ENCODE assay signal across 7 mouse cellular contexts in genomic region chrX:36816368-36816899, GRCm38 (mm10). TPM values are rescaled to one million over a fixed set of nuclear protein-coding genes. Genes with fewer than 3 reads are reported as not detected.
DNase-seq lines count a peak whose midpoint lies in the region; ATAC-seq and TF ChIP-seq lines count a peak whose summit lies in the region.

No protein-coding gene starts in this region.

- no peak overlapping the region for H3K9ac ChIP-seq in lung, embryonic 14.5 days
- H3K9ac ChIP-seq in forebrain, embryonic 13.5 days = 0 out of 2 replicates have a peak overlapping the region, but pooled peaks have one; percentile 22
- H3K9ac ChIP-seq in limb, embryonic 13.5 days = no peak overlapping the region
- no peak overlapping the region for H3K9ac ChIP-seq in stomach, embryonic 15.5 days

- no peak overlapping the region; the same call in 1 of the 2 replicates for H3K4me3 ChIP-seq in lung, embryonic 14.5 days (ENCODE audit: low read depth, low read length)
- no peak overlapping the region for H3K4me3 ChIP-seq in forebrain, embryonic 13.5 days
- no peak overlapping the region for H3K4me3 ChIP-seq in limb, embryonic 13.5 days
- H3K4me3 ChIP-seq in stomach, embryonic 15.5 days (replicated peaks) = no peak overlapping the region

- H3K4me1 ChIP-seq in lung, embryonic 14.5 days (ENCODE audit: insufficient read depth) = no peaks in the 10 kb centered on the region
- peaks cover 10% of the 10 kb centered on the region for H3K4me1 ChIP-seq in forebrain, embryonic 13.5 days
- 0 out of 2 replicates have a peak, but pooled peaks cover 3% of the 10 kb centered on the region for H3K4me1 ChIP-seq in limb, embryonic 13.5 days
- no peaks in the 10 kb centered on the region for H3K4me1 ChIP-seq in stomach, embryonic 15.5 days

- WGBS in lung, embryonic 14.5 days = 27% methylated on average over 8 of the region's 8 CpGs
- whole genome bisulfite sequencing in forebrain, embryonic 13.5 days = 28% methylated on average over 8 of the region's 8 CpGs
- WGBS in limb, embryonic 13.5 days = 28% methylated on average over 8 of the region's 8 CpGs
- 33% methylated on average over 8 of the region's 8 CpGs for WGBS in stomach, embryonic 15.5 days

- DNase-seq in lung, embryonic 14.5 days = no peak
- DNase-seq in lung, postnatal 36 days = no peak
- DNase-seq in adipocyte (ENCODE audit: low spot score) = no peak
- DNase-seq in left cerebral cortex, adult 18-20 months (ENCODE audit: low spot score in 2 of 2) = no peak

- no peak for TF ChIP-seq CTCF in lung, embryonic 14.5 days (IDR thresholded peaks at IDR 0.05; ENCODE audit: low read depth)

- H3K27me3 ChIP-seq in lung, embryonic 14.5 days (ENCODE audit: insufficient read depth, low read length) = no peaks in the 10 kb centered on the region
- H3K27me3 ChIP-seq in forebrain, embryonic 13.5 days = no peaks in the 10 kb centered on the region
- no peaks in the 10 kb centered on the region for H3K27me3 ChIP-seq in limb, embryonic 13.5 days
- no peaks in the 10 kb centered on the region for H3K27me3 ChIP-seq in stomach, embryonic 15.5 days (replicated peaks)

- peak; percentile 32 for ATAC-seq in lung, embryonic 14.5 days (ENCODE audit: insufficient read depth)
- peak; percentile 58 for ATAC-seq in forebrain, embryonic 13.5 days
- no peak for ATAC-seq in limb, embryonic 13.5 days (ENCODE audit: low FRiP score, low read depth)
- no peak for ATAC-seq in stomach, embryonic 15.5 days (ENCODE audit: insufficient read depth, low FRiP score, low read depth)

- peak overlapping the region; percentile 67; the same call in 1 of the 2 replicates for H3K27ac ChIP-seq in lung, embryonic 14.5 days (ENCODE audit: low read depth)
- H3K27ac ChIP-seq in forebrain, embryonic 13.5 days = peak overlapping the region; percentile 84
- no peak overlapping the region for H3K27ac ChIP-seq in limb, embryonic 13.5 days
- H3K27ac ChIP-seq in stomach, embryonic 15.5 days = peak overlapping the region; percentile 48; the same call in 1 of the 2 replicates

- H3K4me2 ChIP-seq in lung, embryonic 14.5 days = peak overlapping the region; percentile 54; the same call in 1 of the 2 replicates
- peak overlapping the region; percentile 44 for H3K4me2 ChIP-seq in forebrain, embryonic 13.5 days
- H3K4me2 ChIP-seq in limb, embryonic 13.5 days (replicated peaks) = peak overlapping the region; percentile 53
- peak overlapping the region; percentile 45 for H3K4me2 ChIP-seq in stomach, embryonic 15.5 days

- H3K9me3 ChIP-seq in lung, embryonic 14.5 days (ENCODE audit: low read depth, low read length) = no peaks in the 10 kb centered on the region
- no peaks in the 10 kb centered on the region for H3K9me3 ChIP-seq in forebrain, embryonic 13.5 days (replicated peaks)
- no peaks in the 10 kb centered on the region for H3K9me3 ChIP-seq in limb, embryonic 13.5 days
- H3K9me3 ChIP-seq in stomach, embryonic 15.5 days = no peaks in the 10 kb centered on the region

- no peaks in the 10 kb centered on the region for H3K36me3 ChIP-seq in lung, embryonic 14.5 days (ENCODE audit: insufficient read depth)
- no peaks in the 10 kb centered on the region for H3K36me3 ChIP-seq in forebrain, embryonic 13.5 days (ENCODE audit: poor library complexity, severe bottlenecking)
- H3K36me3 ChIP-seq in limb, embryonic 13.5 days = no peaks in the 10 kb centered on the region
- H3K36me3 ChIP-seq in stomach, embryonic 15.5 days = no peaks in the 10 kb centered on the region

RNA-seq across cellular contexts. Expression of gene Slc25a5, which starts 21.0 kb away (rescaled TPM):
- polyA plus RNA-seq in lung, embryonic 14.5 days (2014; fragmentation: Nextera tagmentation; extraction: Ambion mirVana) = 690 and 709 TPM in 2 replicates
- polyA plus RNA-seq in forebrain, embryonic 13.5 days (2015; fragmentation: Nextera tagmentation; extraction: Ambion mirVana) = 749 and 783 TPM in 2 replicates
- polyA plus RNA-seq in limb, embryonic 13.5 days (2015; fragmentation: Nextera tagmentation; extraction: Ambion mirVana) = 445 and 463 TPM in 2 replicates
- 736 and 754 TPM in 2 replicates for polyA plus RNA-seq in stomach, embryonic 15.5 days (2015; fragmentation: Nextera tagmentation; extraction: Ambion mirVana)
- 100 to 1,000 TPM; 315 to 349 TPM for total RNA-seq in left cerebral cortex, adult 18-20 months (2021)

RNA-seq across cellular contexts. Expression of gene Ube2a, which starts 57.3 kb away (rescaled TPM):
- polyA plus RNA-seq in lung, embryonic 14.5 days (2014; fragmentation: Nextera tagmentation; extraction: Ambion mirVana) = 134 and 140 TPM in 2 replicates
- 127 and 138 TPM in 2 replicates for polyA plus RNA-seq in forebrain, embryonic 13.5 days (2015; fragmentation: Nextera tagmentation; extraction: Ambion mirVana)
- 123 TPM in 2 replicates for polyA plus RNA-seq in limb, embryonic 13.5 days (2015; fragmentation: Nextera tagmentation; extraction: Ambion mirVana)
- polyA plus RNA-seq in stomach, embryonic 15.5 days (2015; fragmentation: Nextera tagmentation; extraction: Ambion mirVana) = 114 and 115 TPM in 2 replicates
- total RNA-seq in left cerebral cortex, adult 18-20 months (2021) = 10 to 100 TPM; 44.1 to 50.3 TPM

RNA-seq across cellular contexts. Expression of gene C330007P06Rik, which starts 57.5 kb away (rescaled TPM):
- polyA plus RNA-seq in lung, embryonic 14.5 days (2014; fragmentation: Nextera tagmentation; extraction: Ambion mirVana) = 37.9 and 39.2 TPM in 2 replicates
- 26.7 and 29.1 TPM in 2 replicates for polyA plus RNA-seq in forebrain, embryonic 13.5 days (2015; fragmentation: Nextera tagmentation; extraction: Ambion mirVana)
- 33.8 and 34.3 TPM in 2 replicates for polyA plus RNA-seq in limb, embryonic 13.5 days (2015; fragmentation: Nextera tagmentation; extraction: Ambion mirVana)
- 26.9 and 28.4 TPM in 2 replicates for polyA plus RNA-seq in stomach, embryonic 15.5 days (2015; fragmentation: Nextera tagmentation; extraction: Ambion mirVana)
- 10 to 100 TPM; 36.9 to 39.0 TPM for total RNA-seq in left cerebral cortex, adult 18-20 months (2021)

Comparison
In these comparisons a context has a peak if more than half of its experiments do, and no peak if none do; other contexts are left out.
1. ATAC-seq: peak in lung, embryonic 14.5 days (single experiment) and forebrain, embryonic 13.5 days (single experiment); none in limb, embryonic 13.5 days (single experiment) and stomach, embryonic 15.5 days (single experiment).
2. Peak in every context shown above with its lines, with median percentiles within 50 percentile points of each other: H3K4me2 ChIP-seq.